Mouse (Mus musculus): ENCODE results near the gene Gm3336. TPM values are rescaled to one million over a fixed set of nuclear protein-coding genes. Genes with fewer than 3 reads are reported as not detected.

The Gm3336 gene
- polyA plus RNA-seq (2012; rRNA removed) = not detected in 2 replicates

DNA sequence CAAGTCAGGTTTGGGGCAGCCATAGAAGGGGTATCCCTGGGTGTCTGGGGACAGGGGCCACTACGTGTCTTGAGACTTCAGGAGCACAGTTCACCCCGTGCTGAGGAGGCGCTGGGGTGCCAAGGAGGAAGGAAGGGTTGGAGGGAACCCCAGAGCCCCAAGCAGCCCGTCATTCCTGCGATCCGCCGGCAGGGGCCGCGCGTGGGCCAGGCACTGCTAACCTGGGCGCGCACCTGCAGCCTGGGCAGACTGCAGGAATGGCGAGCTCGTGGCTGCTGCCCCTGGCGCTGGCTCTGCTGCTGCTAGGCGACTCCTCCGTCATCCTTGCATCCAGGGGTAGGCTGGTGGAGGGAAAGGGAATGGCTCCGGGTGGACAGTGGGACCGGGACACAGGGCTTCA, at the start of gene Gm3336:
Gm3336 (plus strand) TSS at position 247 of the 400 bp plus-strand sequence.

DNA sequence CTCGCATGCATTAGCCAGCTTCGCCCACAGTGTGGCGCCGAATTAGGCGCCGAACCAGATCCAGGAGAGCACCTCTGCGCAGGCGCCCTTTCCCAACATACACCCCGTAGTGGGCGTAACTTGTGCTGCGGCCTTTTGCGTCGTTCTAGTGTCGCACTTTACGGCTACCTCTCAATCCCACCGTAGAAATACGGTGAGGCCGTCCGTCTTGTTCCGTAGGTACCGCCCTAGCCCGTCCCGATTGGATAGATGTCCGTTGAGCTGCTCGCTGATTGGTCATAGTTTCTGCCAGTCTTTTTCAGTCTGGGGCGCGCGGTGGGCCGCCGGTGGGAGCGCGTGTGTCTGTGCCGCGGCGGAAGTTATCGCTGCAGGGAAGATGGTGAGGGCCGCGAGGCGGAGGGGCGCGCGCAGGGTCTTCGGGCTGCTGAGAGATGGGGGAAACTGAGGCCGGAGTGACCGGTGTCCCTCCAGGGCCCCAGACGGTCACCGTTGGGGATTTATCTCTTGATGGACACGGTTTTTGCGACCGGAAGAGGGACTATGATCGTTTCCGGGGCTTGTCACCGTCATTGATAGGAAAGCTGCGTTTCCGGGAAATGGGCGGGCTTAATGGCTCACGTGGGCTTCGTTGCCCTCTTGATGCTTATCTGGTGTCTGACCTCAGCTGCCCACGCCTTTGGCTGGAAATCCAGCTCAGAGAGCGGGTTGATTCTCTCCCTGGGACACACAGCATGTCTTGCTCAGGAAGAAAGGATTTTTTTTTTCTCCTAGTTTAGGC, 45.1 kb upstream of the Gm3336 start, which contains the start of gene Lsm4:
Lsm4 (plus strand) TSS at position 170 of the 778 bp plus-strand sequence.

DNA sequence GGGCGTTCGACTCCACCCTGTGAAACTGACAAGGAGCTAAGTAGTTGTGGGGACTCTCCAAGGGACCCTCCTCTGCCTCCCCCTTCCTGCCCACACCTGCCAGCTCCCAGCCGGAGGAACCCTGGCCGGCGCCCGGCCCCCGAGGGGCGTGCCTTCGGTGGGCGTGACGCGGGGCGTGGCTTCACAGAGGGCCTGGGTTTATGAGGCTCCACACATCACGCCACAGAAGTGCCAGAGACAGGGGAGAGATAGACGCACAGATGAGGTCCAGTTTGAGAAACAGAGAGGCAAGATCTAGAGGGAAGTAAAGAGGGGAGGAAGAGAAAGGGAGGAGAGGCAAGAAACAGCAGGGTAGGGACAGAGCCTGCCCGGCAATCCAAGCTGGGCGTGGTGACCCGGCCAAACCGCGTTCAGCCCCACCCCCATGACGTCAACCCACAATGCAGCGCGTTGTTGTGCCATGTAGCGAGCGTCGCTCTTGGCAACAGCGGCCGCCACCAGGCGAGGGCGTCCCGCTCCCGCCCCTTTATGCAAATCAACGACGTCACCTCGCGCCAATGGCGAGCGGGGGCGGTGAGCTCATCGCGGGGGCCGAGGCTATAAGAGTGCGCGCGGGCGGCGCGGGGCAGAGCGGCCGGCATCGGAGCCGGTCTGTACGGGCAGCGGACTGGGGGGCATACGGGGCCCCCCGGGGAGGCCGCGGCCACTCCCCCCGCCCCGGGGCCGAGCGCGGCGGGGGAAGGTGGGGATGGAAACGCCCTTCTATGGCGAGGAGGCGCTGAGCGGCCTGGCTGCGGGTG, 19.8 kb upstream of the Gm3336 start, which contains the start of gene Jund:
Jund (plus strand) TSS at position 640 of the 800 bp plus-strand sequence.

DNA sequence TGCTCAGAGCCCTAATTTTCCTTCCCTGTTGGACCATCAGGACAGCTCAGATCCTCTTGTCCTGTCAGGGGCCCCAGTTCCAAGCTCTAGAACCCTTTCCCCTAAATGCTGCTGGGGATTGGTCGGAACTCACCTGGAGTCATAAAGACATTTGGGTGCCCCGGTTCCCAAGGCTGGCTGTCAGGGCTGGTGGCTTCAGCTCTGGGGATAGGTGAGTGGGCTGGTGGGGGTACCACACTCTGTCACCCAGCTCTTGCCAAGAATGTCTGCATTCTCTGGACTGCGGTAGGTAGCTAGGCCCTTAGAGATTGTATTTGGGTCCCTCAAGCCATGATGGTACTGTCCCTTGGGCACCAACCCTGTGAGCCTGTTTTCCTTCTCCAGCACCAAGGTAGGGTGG, 15.1 kb upstream of the Gm3336 start, which contains the start of gene Iqcn:
Iqcn (plus strand) TSS at position 171 of the 400 bp plus-strand sequence.

DNA sequence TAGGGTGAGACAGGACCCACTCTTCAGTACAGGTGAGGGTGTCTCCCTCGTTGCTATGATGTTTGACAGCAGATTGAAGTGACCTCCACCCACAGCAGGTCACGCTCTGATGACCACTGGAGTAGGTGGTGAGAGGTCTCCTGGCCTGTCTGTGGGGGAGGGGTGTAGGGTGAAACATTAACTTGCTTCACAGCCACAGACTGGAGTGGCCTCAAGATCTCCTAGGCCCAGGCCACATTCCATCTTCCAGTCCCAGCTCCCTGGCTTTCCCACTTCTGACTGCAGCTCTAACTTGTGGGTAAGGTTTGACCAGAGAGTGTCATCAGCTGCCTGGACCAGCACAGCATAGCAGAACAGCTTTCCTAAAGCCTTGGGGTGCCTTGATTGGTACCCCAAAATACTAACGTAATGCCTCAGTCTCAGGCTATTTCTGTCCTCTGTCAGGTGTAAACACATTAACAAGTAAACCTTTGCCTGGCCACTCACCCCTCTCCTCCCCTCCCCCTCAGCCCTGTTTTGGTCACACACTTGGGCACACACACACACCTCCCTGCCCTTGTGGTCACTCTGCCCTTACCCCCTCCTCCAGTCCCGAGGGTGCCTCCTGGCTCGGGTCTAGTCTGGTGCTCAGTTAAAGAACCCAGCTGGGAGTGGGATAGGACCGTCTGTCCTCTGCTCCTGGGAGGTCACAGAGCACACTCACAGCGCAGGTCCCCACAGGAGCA, 5.3 kb downstream of the Gm3336 start, which contains the start of gene Pde4c:
Pde4c (plus strand) TSS at position 235 of the 725 bp plus-strand sequence.

DNA sequence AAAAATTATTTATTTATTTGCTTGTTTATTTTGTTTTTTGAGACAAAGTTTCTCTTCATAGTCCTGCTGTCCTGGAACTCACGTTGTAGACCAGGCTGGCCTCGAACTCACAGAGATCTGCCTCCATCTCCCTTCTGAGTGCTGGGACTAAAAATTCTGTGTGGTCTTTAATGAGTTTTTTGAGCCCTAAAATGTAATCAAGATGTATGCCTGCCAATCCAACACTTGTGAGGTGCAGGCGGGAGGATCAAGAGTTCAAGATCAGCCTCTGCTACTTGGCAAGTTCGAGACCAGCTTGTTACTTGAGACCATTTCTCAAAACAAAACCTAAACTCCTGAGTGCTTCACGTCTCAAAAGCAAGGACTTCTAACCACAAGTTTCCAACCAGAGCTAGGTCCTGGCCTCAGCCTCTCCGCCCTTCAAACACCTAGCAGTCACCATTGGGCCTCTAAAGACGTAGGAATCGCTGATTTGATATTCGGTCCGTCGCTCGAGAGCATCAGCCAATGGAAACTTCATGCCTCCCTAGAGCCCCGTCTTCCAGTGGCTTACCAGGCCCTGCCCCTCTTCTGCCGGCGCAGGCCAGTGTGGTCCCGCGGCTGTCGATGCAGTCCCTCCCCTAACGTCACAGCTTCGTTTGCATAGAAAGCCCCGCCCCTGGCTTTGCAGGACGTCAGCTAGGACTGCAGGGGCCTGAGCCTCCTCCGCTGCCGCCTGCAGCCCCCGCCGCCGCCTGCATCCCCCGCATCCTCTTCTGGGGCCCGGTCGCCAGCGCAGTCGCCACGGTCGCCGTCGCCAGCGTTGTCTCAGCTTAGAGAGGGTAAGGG, 35.9 kb downstream of the Gm3336 start, which contains the start of gene Rab3a:
Rab3a (plus strand) TSS at position 637 of the 828 bp plus-strand sequence.

DNA sequence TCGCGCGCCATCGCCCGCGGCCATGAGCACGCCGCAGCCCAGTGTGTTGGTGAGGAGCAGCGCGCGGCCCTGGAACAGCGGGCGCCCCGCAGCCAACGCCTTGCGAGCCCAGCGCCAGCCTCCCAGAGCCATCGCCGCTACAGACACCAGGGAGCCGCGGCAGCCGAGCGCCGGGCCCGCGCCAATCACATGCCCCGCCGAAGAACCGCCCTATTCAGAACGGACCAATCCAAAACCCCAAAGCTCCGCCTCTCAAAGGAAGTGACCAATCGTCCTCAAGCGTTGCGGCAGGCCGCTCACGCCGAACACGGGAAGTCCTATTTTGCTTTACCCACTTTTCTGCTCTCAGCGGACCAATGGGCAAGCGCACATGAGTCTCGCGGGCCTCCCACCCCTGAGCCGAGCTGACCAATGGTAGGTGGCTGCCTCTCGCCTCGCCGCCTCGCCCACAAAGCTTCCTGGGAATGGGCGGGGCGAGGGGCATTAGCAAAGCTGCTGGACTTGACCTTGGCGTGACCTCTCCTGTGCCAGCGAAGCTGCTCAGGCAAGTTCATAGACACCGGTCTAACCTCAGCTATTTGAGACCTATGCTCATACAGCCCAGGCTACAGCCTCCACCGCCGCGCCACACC, 42.5 kb downstream of the Gm3336 start, which contains the start of gene Mpv17l2:
Mpv17l2 (minus strand) TSS at position 172 of the 632 bp plus-strand sequence.

Other genes with a start within 250 kb of the Gm3336 start
- gene Klhl26, start 241.6 kb upstream of the Gm3336 start, polyA plus RNA-seq (2012; rRNA removed) = 37.6 and 39.6 TPM in 2 replicates
- gene Tmem59l, start 231.2 kb upstream of the Gm3336 start, polyA plus RNA-seq (2012; rRNA removed) = 47.6 and 47.7 TPM in 2 replicates
- gene Crlf1, start 225.4 kb upstream of the Gm3336 start, polyA plus RNA-seq (2012; rRNA removed) = 1.8 and 6.7 TPM in 2 replicates
- gene Rex1bd, start 211.8 kb upstream of the Gm3336 start, polyA plus RNA-seq (2012; rRNA removed) = 177 and 179 TPM in 2 replicates
- 1,708 and 2,002 TPM in 2 replicates for gene Uba52, start 207.7 kb upstream of the Gm3336 start, polyA plus RNA-seq (2012; rRNA removed)
- 446 and 466 TPM in 2 replicates for gene Fkbp8, start 190.8 kb upstream of the Gm3336 start, polyA plus RNA-seq (2012; rRNA removed)
- gene Kxd1, start 190.6 kb upstream of the Gm3336 start, polyA plus RNA-seq (2012; rRNA removed) = 42.2 and 43.7 TPM in 2 replicates
- 29.2 and 29.7 TPM in 2 replicates for gene Ell, start 179.1 kb upstream of the Gm3336 start, polyA plus RNA-seq (2012; rRNA removed)
- 143 and 177 TPM in 2 replicates for gene Isyna1, start 124.2 kb upstream of the Gm3336 start, polyA plus RNA-seq (2012; rRNA removed)
- gene Ssbp4, start 109.7 kb upstream of the Gm3336 start, polyA plus RNA-seq (2012; rRNA removed) = 183 and 213 TPM in 2 replicates
- 1.6 TPM in 2 replicates for gene Lrrc25, start 102.4 kb upstream of the Gm3336 start, polyA plus RNA-seq (2012; rRNA removed)
- gene Gdf15, start 86.1 kb upstream of the Gm3336 start, polyA plus RNA-seq (2012; rRNA removed) = 0.19 and 0.29 TPM in 2 replicates
- gene Pgpep1, start 58.2 kb upstream of the Gm3336 start, polyA plus RNA-seq (2012; rRNA removed) = 59.2 and 61.0 TPM in 2 replicates
- gene Lsm4, start 45.3 kb upstream of the Gm3336 start, polyA plus RNA-seq (2012; rRNA removed) = 183 and 207 TPM in 2 replicates
- 210 and 211 TPM in 2 replicates for gene Jund, start 19.6 kb upstream of the Gm3336 start, polyA plus RNA-seq (2012; rRNA removed)
- gene Iqcn, start 15.1 kb upstream of the Gm3336 start, polyA plus RNA-seq (2012; rRNA removed) = 0.08 and 0.10 TPM in 2 replicates
- 0.53 and 0.63 TPM in 2 replicates for gene Pde4c, start 5.2 kb downstream of the Gm3336 start, polyA plus RNA-seq (2012; rRNA removed)
- gene Rab3a, start 36.1 kb downstream of the Gm3336 start, polyA plus RNA-seq (2012; rRNA removed) = 325 and 328 TPM in 2 replicates
- 29.6 and 30.7 TPM in 2 replicates for gene Mpv17l2, start 42.4 kb downstream of the Gm3336 start, polyA plus RNA-seq (2012; rRNA removed)
- gene Pik3r2, start 58.2 kb downstream of the Gm3336 start, polyA plus RNA-seq (2012; rRNA removed) = 130 and 142 TPM in 2 replicates
- gene Mast3, start 86.5 kb downstream of the Gm3336 start, polyA plus RNA-seq (2012; rRNA removed) = 34.8 and 40.4 TPM in 2 replicates
- 0.09 and 0.25 TPM in 2 replicates for gene Il12rb1, start 89.9 kb downstream of the Gm3336 start, polyA plus RNA-seq (2012; rRNA removed)
- 25.9 and 29.4 TPM in 2 replicates for gene Arrdc2, start 121.2 kb downstream of the Gm3336 start, polyA plus RNA-seq (2012; rRNA removed)
- 27.1 and 32.0 TPM in 2 replicates for gene Kcnn1, start 144.7 kb downstream of the Gm3336 start, polyA plus RNA-seq (2012; rRNA removed)
- 99.2 and 103 TPM in 2 replicates for gene Ccdc124, start 155.4 kb downstream of the Gm3336 start, polyA plus RNA-seq (2012; rRNA removed)
- 1.3 and 1.4 TPM in 2 replicates for gene Slc5a5, start 174.2 kb downstream of the Gm3336 start, polyA plus RNA-seq (2012; rRNA removed)
- 3,162 and 3,295 TPM in 2 replicates for gene Rpl18a, start 178.9 kb downstream of the Gm3336 start, polyA plus RNA-seq (2012; rRNA removed)
- 64.2 and 71.1 TPM in 2 replicates for gene Map1s, start 187.4 kb downstream of the Gm3336 start, polyA plus RNA-seq (2012; rRNA removed)